Mouse (Mus musculus) heart, adult 2 months (tissue): ENCODE data around the gene Agbl4. TPM values are rescaled to one million over a fixed set of nuclear protein-coding genes. Genes with fewer than 3 reads are reported as not detected.
A peak's percentile ranks its signal among the peaks of the same experiment; 100 is the strongest.

Source experiments
- DNase-seq, 2 experiments: peaks; one replicate each; pipeline ENCODE4 v3.0.0; 2021
- H3K27ac ChIP-seq: fragments of 200-600 bp; 2 replicates; pipeline ENCODE4 v1.8.1; 2022
- H3K27me3 ChIP-seq: fragments of 200-500 bp; 2 replicates; pipeline ENCODE4 v1.6.1; 2012; ENCODE audit warnings: mild to moderate bottlenecking, low read length, inconsistent platforms, mixed read lengths; ENCODE audit not compliant: control insufficient read depth, insufficient read depth
- H3K36me3 ChIP-seq: fragments of 200-500 bp; 2 replicates; pipeline ENCODE4 v1.6.1; 2012; ENCODE audit warnings: low read length, inconsistent platforms; ENCODE audit not compliant: control insufficient read depth, insufficient read depth
- H3K4me1 ChIP-seq: fragments of 200-500 bp; 2 replicates; pipeline ENCODE4 v1.6.1; 2011; ENCODE audit warnings: low read length; ENCODE audit not compliant: control insufficient read depth, insufficient read depth
- H3K4me3 ChIP-seq: fragments of 200-600 bp; 2 replicates; pipeline ENCODE4 v1.8.1; 2022
- H3K79me2 ChIP-seq: fragments of 200-500 bp; replicated peaks from 2 replicates; pipeline ENCODE4 v1.6.1; 2012; ENCODE audit warnings: mild to moderate bottlenecking, inconsistent platforms, low read length, moderate library complexity, mixed read lengths; ENCODE audit not compliant: control insufficient read depth, insufficient read depth
- H3K9ac ChIP-seq: fragments of 200-500 bp; 2 replicates; pipeline ENCODE4 v1.6.1; 2012; ENCODE audit warnings: low read depth, mild to moderate bottlenecking, control low read depth, inconsistent platforms, low read length, mixed read lengths
- CTCF ChIP-seq: fragments of 200-600 bp; IDR thresholded peaks from 2 replicates; pipeline ENCODE4 v1.8.1; 2022; ENCODE audit warnings: antibody characterized with exemption, mild to moderate bottlenecking, moderate library complexity
- EP300 ChIP-seq: fragments of 200-500 bp; IDR thresholded peaks from 2 replicates; pipeline ENCODE4 v1.6.1; 2011; ENCODE audit warnings: low read depth, low read length, control low read depth; ENCODE audit not compliant: insufficient read depth
- POLR2A ChIP-seq: fragments of 200-500 bp; IDR thresholded peaks from 2 replicates; pipeline ENCODE4 v1.6.1; 2011; ENCODE audit warnings: mild to moderate bottlenecking, low read depth, low read length, control low read depth; ENCODE audit not compliant: insufficient read depth
- WGBS: fragments of 180-500 bp; shearing (Covaris S2); methylation state at CpG from one replicate; pipeline ENCODE4 v1.1.7; 2018; 5-methylcytosine and 5-hydroxymethylcytosine counted together
- intact Hi-C: fragments of 180-260 bp; cut with DNase I; formaldehyde crosslinking; loops from one replicate; pipeline ENCODE4 v1.15.1; 2025
- polyA plus RNA-seq: library from polyadenylated mRNA; depleted of rRNA; stranded (reverse); fragments of >200 nt; gene quantifications from 2 replicates; pipeline ENCODE4 v1.2.3, GENCODE M21; 2012
- total RNA-seq, 2 experiments: library from RNA; stranded (reverse); gene quantifications; 2 replicates each; pipeline ENCODE4 v1.2.3; 2021

Gene Agbl4
- total and polyA plus RNA-seq, 3 experiments, result 0.08 to 0.39 (median 0.30) TPM

DNA sequence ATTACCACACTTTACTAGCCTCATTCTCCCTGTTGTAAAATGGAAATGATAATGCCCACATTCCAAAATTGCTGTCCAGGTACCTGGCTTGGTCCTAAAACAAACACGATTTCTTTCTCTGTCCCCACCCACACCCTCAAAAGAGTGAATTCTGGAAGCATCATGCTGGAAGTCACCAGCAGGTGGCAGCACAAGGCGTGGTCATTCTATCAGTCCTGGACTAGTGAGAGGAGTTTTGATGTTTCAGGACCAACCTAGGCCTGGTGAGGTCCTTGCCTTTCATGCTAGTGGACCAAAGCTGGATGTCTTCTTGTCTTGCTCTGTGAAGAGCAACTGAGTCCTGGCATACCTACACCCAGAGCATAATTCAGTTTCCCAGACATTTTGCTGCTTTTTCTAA, 1098.5 kb downstream of the Agbl4 start:
- Histone ChIP-seq H3K27ac (no peak overlapping the region), H3K4me1 (no peaks in the 10 kb centered on the region), H3K9ac (no peak overlapping the region), H3K27me3 (no peaks in the 10 kb centered on the region), H3K36me3 (no peaks in the 10 kb centered on the region), H3K4me3 (no peak overlapping the region), H3K79me2 (no peaks in the 10 kb centered on the region; the same call in 1 of the 2 replicates)
- DNase-seq, result peak; percentile 58 to 78
- 6% methylated on average over 2 of the region's 2 CpGs for WGBS
- intact Hi-C loops, result loop anchor here (1.0 kb wide), 2 partner anchors 126 to 130 kb away; no protein-coding TSS in a partner anchor
- TF ChIP-seq EP300, result no peak
- TF ChIP-seq POLR2A, result no peak
- peak; percentile 91 for TF ChIP-seq CTCF

DNA sequence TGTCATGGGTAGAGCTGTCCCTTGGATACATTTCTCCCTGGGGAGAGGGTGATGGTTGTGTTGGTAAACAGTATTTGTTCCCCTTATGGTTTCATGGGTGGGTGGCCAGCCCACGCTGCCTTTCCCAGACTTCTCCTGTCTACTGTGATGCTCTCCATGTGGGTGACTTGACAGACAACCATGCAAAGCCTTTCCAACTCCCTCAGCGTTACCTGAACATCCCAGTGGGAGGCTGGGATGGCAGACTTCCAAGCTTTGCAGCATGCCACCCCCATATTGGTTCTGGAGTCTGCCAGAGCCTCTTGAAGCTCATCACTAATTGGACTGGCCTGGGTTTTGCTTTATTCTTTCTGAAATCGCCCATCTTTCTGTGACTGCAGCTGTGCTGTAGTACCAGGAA, 1101.3 kb downstream of the Agbl4 start:
- TF ChIP-seq EP300 (no peak), CTCF (no peak), POLR2A (no peak)
- H3K4me3 ChIP-seq, result no peak overlapping the region
- H3K9ac ChIP-seq, result no peak overlapping the region
- intact Hi-C loops, result no loop called here
- no peaks in the 10 kb centered on the region; the same call in 1 of the 2 replicates for H3K79me2 ChIP-seq
- H3K36me3 ChIP-seq, result no peaks in the 10 kb centered on the region
- no peak for DNase-seq
- 62% methylated on average over 3 of the region's 3 CpGs for WGBS
- no peak overlapping the region for H3K27ac ChIP-seq
- H3K4me1 ChIP-seq, result no peaks in the 10 kb centered on the region
- H3K27me3 ChIP-seq, result no peaks in the 10 kb centered on the region

DNA sequence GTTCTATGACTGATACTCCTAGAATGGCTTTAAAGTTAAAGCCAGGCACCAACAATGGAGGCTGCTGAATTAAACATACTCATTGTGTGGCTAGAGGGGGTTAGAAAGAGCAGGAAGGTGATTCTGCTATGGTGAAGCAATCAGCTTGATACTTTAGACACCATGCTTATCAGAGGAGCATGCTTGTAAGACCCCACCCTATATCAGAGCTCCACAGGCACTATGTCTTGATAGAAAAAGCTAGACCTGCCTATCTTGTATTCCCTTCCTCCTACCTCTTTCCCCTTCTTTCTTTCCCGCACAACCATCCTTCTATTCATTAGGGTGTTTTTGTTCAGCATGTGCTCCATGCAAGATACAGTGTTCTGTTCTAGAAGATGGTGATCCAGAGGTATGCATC, 1104.0 kb downstream of the Agbl4 start:
- H3K79me2 ChIP-seq, result no peaks in the 10 kb centered on the region; the same call in 1 of the 2 replicates
- no peaks in the 10 kb centered on the region for H3K27me3 ChIP-seq
- intact Hi-C loops, result no loop called here
- no peak overlapping the region for H3K9ac ChIP-seq
- no peaks in the 10 kb centered on the region for H3K36me3 ChIP-seq
- no peaks in the 10 kb centered on the region for H3K4me1 ChIP-seq
- WGBS, result 78% methylated on average over 1 of the region's 1 CpGs
- H3K27ac ChIP-seq, result no peak overlapping the region
- no peak overlapping the region for H3K4me3 ChIP-seq
- TF ChIP-seq EP300 (no peak), POLR2A (no peak), CTCF (no peak)
- no peak for DNase-seq

DNA sequence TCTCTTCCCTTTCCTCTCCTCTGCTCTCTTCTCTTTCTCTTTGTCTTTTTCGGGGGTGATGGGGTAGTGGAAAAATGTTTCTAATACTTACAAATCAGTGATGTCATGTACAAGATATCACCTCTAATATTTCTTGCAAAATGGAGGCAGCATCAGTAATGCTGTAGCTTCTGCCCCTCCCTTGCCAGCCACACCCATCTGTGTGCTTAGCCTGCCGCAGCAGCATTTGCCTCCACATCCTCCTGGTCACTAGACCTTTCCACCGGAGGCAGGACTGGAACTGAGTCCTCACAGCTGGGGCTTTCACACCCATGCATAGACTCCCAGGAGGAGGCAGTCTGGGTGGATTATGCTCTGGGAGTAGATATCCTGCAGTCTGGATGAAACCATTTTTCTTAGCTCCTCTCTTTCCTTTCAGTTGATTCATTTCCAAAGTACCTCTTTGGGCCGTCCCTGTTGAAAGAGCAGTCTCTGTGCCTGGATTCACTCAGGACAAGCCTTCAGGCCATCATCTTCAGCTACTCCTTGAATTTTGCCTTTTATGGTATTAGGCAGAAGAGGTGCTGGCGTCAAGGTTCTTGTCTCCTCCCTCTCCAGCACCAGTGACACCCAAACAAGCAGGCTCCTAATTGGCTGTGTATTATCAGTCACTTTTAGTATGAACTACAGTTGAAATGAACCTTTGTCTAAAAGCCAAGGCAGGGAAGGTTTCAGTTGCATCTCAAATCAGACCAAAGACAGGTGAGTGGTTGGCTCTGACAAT, 1105.7 kb downstream of the Agbl4 start:
- WGBS, result 52% methylated on average over 5 of the region's 5 CpGs
- Histone ChIP-seq H3K27ac (no peak overlapping the region), H3K9ac (no peak overlapping the region), H3K27me3 (no peaks in the 10 kb centered on the region), H3K36me3 (no peaks in the 10 kb centered on the region), H3K79me2 (no peaks in the 10 kb centered on the region; the same call in 1 of the 2 replicates), H3K4me1 (no peaks in the 10 kb centered on the region), H3K4me3 (no peak overlapping the region)
- no peak for TF ChIP-seq POLR2A
- no peak for TF ChIP-seq EP300
- TF ChIP-seq CTCF, result no peak
- intact Hi-C loops, result no loop called here
- no peak for DNase-seq

DNA sequence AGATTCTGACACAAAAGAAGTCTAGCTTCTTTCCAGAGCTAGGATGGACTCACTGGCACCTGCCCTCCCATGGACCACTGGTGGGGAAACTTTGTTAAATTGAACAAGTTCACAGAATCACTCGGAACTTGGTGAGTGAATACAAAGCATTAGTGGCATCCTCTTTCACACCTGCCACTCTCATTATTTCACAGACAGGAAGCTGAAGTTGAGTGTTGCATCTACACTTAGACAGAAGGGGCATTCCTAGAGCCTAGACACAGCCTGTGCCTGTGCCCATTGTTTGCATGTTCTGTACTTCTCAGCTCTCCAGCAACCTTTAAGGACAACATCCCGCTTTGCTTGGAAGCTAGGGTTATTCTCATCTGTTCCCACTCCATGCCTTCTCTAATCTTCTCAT, 1107.5 kb downstream of the Agbl4 start:
- no peaks in the 10 kb centered on the region for H3K36me3 ChIP-seq
- intact Hi-C loops, result no loop called here
- WGBS, result 73% methylated on average over 2 of the region's 2 CpGs
- H3K9ac ChIP-seq, result no peak overlapping the region
- H3K27me3 ChIP-seq, result no peaks in the 10 kb centered on the region
- no peak overlapping the region for H3K4me3 ChIP-seq
- no peak for TF ChIP-seq EP300
- no peak for TF ChIP-seq POLR2A
- no peak for TF ChIP-seq CTCF
- no peaks in the 10 kb centered on the region for H3K79me2 ChIP-seq
- H3K4me1 ChIP-seq, result no peaks in the 10 kb centered on the region
- DNase-seq, result no peak
- no peak overlapping the region for H3K27ac ChIP-seq

DNA sequence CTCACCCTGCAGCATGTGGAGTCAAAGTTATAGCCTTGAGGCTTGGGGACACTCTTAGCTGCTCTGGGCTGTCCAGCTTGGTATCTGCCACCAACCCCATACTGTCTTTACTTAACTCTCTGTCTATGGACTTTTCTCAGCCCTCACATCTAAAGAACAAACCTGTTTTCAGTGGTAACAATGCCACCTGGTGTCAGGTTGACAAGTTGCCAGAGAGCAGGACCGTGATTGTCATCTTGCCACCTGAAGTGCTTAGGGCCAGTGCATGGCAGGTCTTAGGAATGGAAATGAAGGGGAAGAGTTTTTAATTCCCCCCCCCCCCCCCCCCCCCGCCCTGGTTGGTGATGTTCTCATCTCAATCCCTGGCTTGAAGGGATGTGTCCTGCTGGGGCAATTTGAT, 1112.7 kb downstream of the Agbl4 start:
- intact Hi-C loops, result no loop called here
- DNase-seq, result no peak
- WGBS, result 39% methylated on average over 2 of the region's 2 CpGs
- no peak overlapping the region for H3K27ac ChIP-seq
- no peak overlapping the region for H3K4me3 ChIP-seq
- H3K4me1 ChIP-seq, result no peaks in the 10 kb centered on the region; the same call in none of the 2 replicates
- H3K27me3 ChIP-seq, result no peaks in the 10 kb centered on the region
- no peak overlapping the region for H3K9ac ChIP-seq
- TF ChIP-seq EP300 (no peak), POLR2A (no peak), CTCF (no peak)
- no peaks in the 10 kb centered on the region for H3K36me3 ChIP-seq
- H3K79me2 ChIP-seq, result no peaks in the 10 kb centered on the region
